Mouse (Mus musculus) MEL (cell line): ENCODE measurements at regions not wholly inside any gene's neighbourhood (a gene's known extent, or its start where the extent isn't known, plus 50 kb on each side); places are given as distances from the start of the nearest gene placed in this dataset.

Experiments
- DNase-seq: peaks from one replicate; pipeline ENCODE4 v3.0.0; 2011; ENCODE audit warnings: low read depth, low spot score
- H3K27ac ChIP-seq: 2 replicates; pipeline ENCODE4 v1.5.1; 2012; ENCODE audit warnings: low read depth, mild to moderate bottlenecking, control low read depth, low read length, moderate library complexity; ENCODE audit not compliant: control insufficient read depth
- H3K27me3 ChIP-seq, 2 experiments: fragments of 150-350 bp in 1 of 2; sonication (generic) in 1 of 2; 2 replicates each; pipeline ENCODE4 v1.6.1; 2012; ENCODE audit warnings: low read length in 2 of 2, mild to moderate bottlenecking in 2 of 2, improper control_type of control experiment in 1 of 2, moderate library complexity in 1 of 2; ENCODE audit not compliant: insufficient read depth in 2 of 2, control insufficient read depth in 1 of 2
- H3K36me3 ChIP-seq, 2 experiments: 2 replicates each; pipeline ENCODE4 v1.6.1; 2012 to 2014; ENCODE audit warnings: low read length in 2 of 2, improper control_type of control experiment in 1 of 2, inconsistent platforms in 1 of 2, mild to moderate bottlenecking in 1 of 2; ENCODE audit not compliant: insufficient read depth in 2 of 2, control insufficient read depth in 1 of 2
- H3K4me1 ChIP-seq, 2 experiments: fragments of 150-350 bp in 1 of 2; sonication (generic) in 1 of 2; 2 replicates each; pipeline ENCODE4 v1.6.1; 2012; ENCODE audit warnings: low read length in 2 of 2, improper control_type of control experiment in 1 of 2, mild to moderate bottlenecking in 1 of 2; ENCODE audit not compliant: insufficient read depth in 2 of 2, control insufficient read depth in 1 of 2
- H3K4me3 ChIP-seq, 2 experiments: fragments of 150-350 bp in 1 of 2; sonication (generic) in 1 of 2; 2 replicates each; pipeline ENCODE4 v1.5.1; 2012; ENCODE audit warnings: low read depth in 2 of 2, low read length in 2 of 2, mild to moderate bottlenecking in 2 of 2, moderate library complexity in 2 of 2, control low read depth in 1 of 2, improper control_type of control experiment in 1 of 2; ENCODE audit not compliant: control insufficient read depth in 1 of 2, insufficient read depth in 1 of 2
- H3K79me2 ChIP-seq: 2 replicates; pipeline ENCODE4 v1.6.1; 2012; ENCODE audit warnings: mild to moderate bottlenecking, low read length, moderate library complexity; ENCODE audit not compliant: control insufficient read depth, poor library complexity, insufficient read depth
- H3K9ac ChIP-seq: 2 replicates; pipeline ENCODE4 v1.6.1; 2012; ENCODE audit warnings: low read depth, mild to moderate bottlenecking, control low read depth, low read length, moderate library complexity; ENCODE audit not compliant: control insufficient read depth, poor library complexity, severe bottlenecking
- H3K9me3 ChIP-seq: fragments of 150-350 bp; sonication (generic); replicated peaks from 2 replicates; pipeline ENCODE4 v1.6.1; 2012; ENCODE audit warnings: mild to moderate bottlenecking, low read length, improper control_type of control experiment, moderate library complexity; ENCODE audit not compliant: insufficient read depth
- BHLHE40 ChIP-seq: IDR thresholded peaks from 2 replicates; pipeline ENCODE4 v1.6.1; 2012; ENCODE audit warnings: low read depth, mild to moderate bottlenecking, inconsistent platforms, low read length, improper control_type of control experiment, borderline replicate concordance
- CHD1 ChIP-seq: IDR thresholded peaks from 2 replicates; pipeline ENCODE4 v1.6.1; 2012; ENCODE audit warnings: low read depth, mild to moderate bottlenecking, inconsistent platforms, low read length, improper control_type of control experiment
- CHD2 ChIP-seq: IDR thresholded peaks from 2 replicates; pipeline ENCODE4 v1.6.1; 2011; ENCODE audit warnings: low read length, improper control_type of control experiment
- E2F4 ChIP-seq: IDR thresholded peaks from 2 replicates; pipeline ENCODE4 v1.6.1; 2011; ENCODE audit warnings: low read depth, low read length, improper control_type of control experiment, borderline replicate concordance
- EP300 ChIP-seq, 2 experiments: IDR thresholded peaks; 2 replicates each; pipeline ENCODE4 v1.6.1; 2011; ENCODE audit warnings: improper control_type of control experiment in 2 of 2, low read length in 2 of 2, low read depth in 1 of 2, mild to moderate bottlenecking in 1 of 2
- ETS1 ChIP-seq: IDR thresholded peaks from 2 replicates; pipeline ENCODE4 v1.6.1; 2012; ENCODE audit warnings: low read depth, mild to moderate bottlenecking, inconsistent platforms, low read length, improper control_type of control experiment, moderate library complexity
- GABPA ChIP-seq: IDR thresholded peaks from 2 replicates; pipeline ENCODE4 v1.6.1; 2012; ENCODE audit warnings: low read depth, mild to moderate bottlenecking, inconsistent platforms, low read length, improper control_type of control experiment, moderate library complexity
- GATA1 ChIP-seq: IDR thresholded peaks from 2 replicates; pipeline ENCODE4 v1.6.1; 2011; ENCODE audit warnings: low read depth, low read length, improper control_type of control experiment
- HCFC1 ChIP-seq: IDR thresholded peaks from 2 replicates; pipeline ENCODE4 v1.6.1; 2012; ENCODE audit warnings: low read depth, mild to moderate bottlenecking, inconsistent platforms, low read length, improper control_type of control experiment, moderate library complexity
- KAT2A ChIP-seq: conservative IDR thresholded peaks from 2 replicates; pipeline ENCODE4 v1.6.1; 2012; ENCODE audit warnings: low read depth, low read length, improper control_type of control experiment, inconsistent platforms
- MAFK ChIP-seq: IDR thresholded peaks from 2 replicates; pipeline ENCODE4 v1.6.1; 2011; ENCODE audit warnings: low read depth, mild to moderate bottlenecking, low read length, improper control_type of control experiment, borderline replicate concordance
- MAX ChIP-seq: IDR thresholded peaks from 2 replicates; pipeline ENCODE4 v1.6.1; 2011; ENCODE audit warnings: low read length, improper control_type of control experiment
- MAZ ChIP-seq: IDR thresholded peaks from 2 replicates; pipeline ENCODE4 v1.6.1; 2012; ENCODE audit warnings: low read depth, mild to moderate bottlenecking, inconsistent platforms, low read length, improper control_type of control experiment
- MEF2A ChIP-seq: IDR thresholded peaks from 2 replicates; pipeline ENCODE4 v1.6.1; 2014; ENCODE audit warnings: low read depth, mild to moderate bottlenecking, inconsistent platforms, low read length, improper control_type of control experiment; ENCODE audit not compliant: poor library complexity, insufficient replicate concordance, severe bottlenecking; ENCODE audit errors: extremely low read depth
- MXI1 ChIP-seq: IDR thresholded peaks from 2 replicates; pipeline ENCODE4 v1.6.1; 2011; ENCODE audit warnings: mild to moderate bottlenecking, low read depth, low read length, improper control_type of control experiment
- NELFE ChIP-seq: IDR thresholded peaks from 2 replicates; pipeline ENCODE4 v1.6.1; 2011; ENCODE audit warnings: low read depth, low read length, improper control_type of control experiment
- POLR2A ChIP-seq, 2 experiments: IDR thresholded peaks; 2 replicates each; pipeline ENCODE4 v1.6.1; 2011 to 2012; ENCODE audit warnings: low read length in 2 of 2, mild to moderate bottlenecking in 2 of 2, control low read depth in 1 of 2, improper control_type of control experiment in 1 of 2, low read depth in 1 of 2, moderate library complexity in 1 of 2; ENCODE audit not compliant: control insufficient read depth in 1 of 2, insufficient read depth in 1 of 2, poor library complexity in 1 of 2
- RCOR1 ChIP-seq: IDR thresholded peaks from 2 replicates; pipeline ENCODE4 v1.6.1; 2012; ENCODE audit warnings: low read depth, mild to moderate bottlenecking, inconsistent platforms, low read length, improper control_type of control experiment
- SMC3 ChIP-seq: IDR thresholded peaks from 2 replicates; pipeline ENCODE4 v1.6.1; 2011; ENCODE audit warnings: low read depth, low read length, improper control_type of control experiment
- TBP ChIP-seq: IDR thresholded peaks from 2 replicates; pipeline ENCODE4 v1.8.0; 2011; ENCODE audit warnings: low read depth, low read length, improper control_type of control experiment
- USF1 ChIP-seq: IDR thresholded peaks from 2 replicates; pipeline ENCODE4 v1.6.1; 2014; ENCODE audit warnings: low read depth, mild to moderate bottlenecking, inconsistent platforms, low read length, improper control_type of control experiment, moderate library complexity
- USF2 ChIP-seq, 2 experiments: IDR thresholded peaks; 2 replicates each; pipeline ENCODE4 v1.6.1; 2011 to 2012; ENCODE audit warnings: improper control_type of control experiment in 2 of 2, low read length in 2 of 2, borderline replicate concordance in 1 of 2, inconsistent platforms in 1 of 2, low read depth in 1 of 2, mild to moderate bottlenecking in 1 of 2; ENCODE audit not compliant: insufficient read depth in 1 of 2
- ZC3H11A ChIP-seq: IDR thresholded peaks from 2 replicates; pipeline ENCODE4 v1.6.1; 2012; ENCODE audit warnings: low read depth, mild to moderate bottlenecking, inconsistent platforms, low read length, improper control_type of control experiment
- ZKSCAN1 ChIP-seq: IDR thresholded peaks from 2 replicates; pipeline ENCODE4 v1.6.1; 2012; ENCODE audit warnings: low read depth, mild to moderate bottlenecking, inconsistent platforms, low read length, improper control_type of control experiment, moderate library complexity
- ZNF384 ChIP-seq: IDR thresholded peaks from 2 replicates; pipeline ENCODE4 v1.6.1; 2012; ENCODE audit warnings: low read depth, mild to moderate bottlenecking, inconsistent platforms, low read length, improper control_type of control experiment

DNA sequence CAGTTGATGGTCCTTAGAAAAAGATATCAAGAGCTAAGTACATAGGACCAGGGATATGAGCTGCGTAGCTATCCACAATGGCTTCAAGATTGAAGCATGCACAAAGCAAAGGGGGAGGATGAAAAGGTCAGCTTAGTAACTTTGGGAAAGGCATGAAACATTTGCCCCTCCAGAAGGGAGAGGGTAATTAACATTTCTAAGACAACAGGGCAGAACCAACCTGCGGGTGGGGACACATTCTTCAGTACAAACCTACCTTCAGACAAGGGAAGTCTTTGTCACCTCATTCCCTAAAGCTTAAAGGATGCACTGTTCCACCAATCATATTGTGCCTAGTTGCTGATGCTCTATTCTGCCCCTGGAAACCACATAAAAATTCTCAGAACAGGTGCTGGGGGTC, 461.6 kb downstream of the 9430069I07Rik start:
- Histone ChIP-seq H3K36me3 (no peaks in the 10 kb centered on the region), H3K4me3 (no peak overlapping the region), H3K4me1 (no peaks in the 10 kb centered on the region), H3K27ac (no peak overlapping the region), H3K9ac (no peak overlapping the region), H3K27me3 (no peaks in the 10 kb centered on the region), H3K79me2 (no peaks in the 10 kb centered on the region), H3K9me3 (no peaks in the 10 kb centered on the region)
- no peak for DNase-seq
- TF ChIP-seq ZNF384 (no peak), RCOR1 (no peak), CHD2 (no peak), HCFC1 (no peak), GABPA (no peak), ETS1 (no peak), TBP (no peak), MXI1 (no peak), MAZ (no peak), MEF2A (no peak), USF1 (no peak), EP300 (IDR thresholded peaks at IDR 0.05; ENCODE audit: low read depth in 1 of 2, low read length in 2 of 2) (no peak), GATA1 (no peak), KAT2A (no peak), BHLHE40 (no peak)

DNA sequence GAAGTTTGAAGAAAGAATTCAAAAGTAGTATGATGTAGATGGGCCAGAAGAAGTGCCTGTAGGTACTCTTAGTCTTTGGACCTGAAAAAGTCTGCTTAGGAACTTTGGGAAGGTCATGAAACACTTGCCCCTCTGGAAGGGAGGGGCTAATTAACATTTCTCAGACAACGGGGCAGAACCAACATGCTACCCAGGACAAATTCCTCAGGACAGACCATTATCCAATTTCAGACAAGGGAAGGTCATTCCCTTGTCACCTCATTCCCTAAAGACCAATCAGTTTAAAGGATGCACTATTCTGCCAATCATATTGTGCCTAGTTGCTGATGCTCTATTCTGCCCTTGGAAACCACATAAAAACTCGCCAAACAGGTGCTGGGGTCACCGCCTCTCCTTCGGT, 467.1 kb downstream of the 9430069I07Rik start:
- H3K27ac ChIP-seq = no peak overlapping the region
- H3K79me2 ChIP-seq = no peaks in the 10 kb centered on the region
- H3K36me3 ChIP-seq = no peaks in the 10 kb centered on the region
- H3K9me3 ChIP-seq = no peaks in the 10 kb centered on the region; the same call in 1 of the 2 replicates
- no peak overlapping the region for H3K9ac ChIP-seq
- no peak overlapping the region for H3K4me3 ChIP-seq
- H3K4me1 ChIP-seq = no peaks in the 10 kb centered on the region
- TF ChIP-seq SMC3 (no peak), MAX (no peak), NELFE (no peak), GATA1 (no peak), CHD1 (no peak), USF2 (IDR thresholded peaks at IDR 0.05; ENCODE audit: borderline replicate concordance in 1 of 2, insufficient read depth in 1 of 2, low read depth in 1 of 2, low read length in 2 of 2) (no peak), HCFC1 (no peak), POLR2A (IDR thresholded peaks at IDR 0.05; ENCODE audit: control insufficient read depth in 1 of 2, insufficient read depth in 1 of 2, low read depth in 1 of 2, low read length in 2 of 2, poor library complexity in 1 of 2) (no peak), ZKSCAN1 (no peak), ZC3H11A (no peak), MAFK (no peak), GABPA (no peak), EP300 (IDR thresholded peaks at IDR 0.05; ENCODE audit: low read depth in 1 of 2, low read length in 2 of 2) (no peak), USF1 (no peak), E2F4 (no peak)
- no peak for DNase-seq
- no peaks in the 10 kb centered on the region for H3K27me3 ChIP-seq
